Mouse (Mus musculus): ENCODE results near the gene Ocel1.
"Not testable (repeated sequence)": the region's sequence is repeated elsewhere in the genome, so short reads cannot be mapped to it uniquely, and the experiment has no call there.

Gene Ocel1

GRCm38 (mm10) chr8:71371236-71371848 is at the start of gene Ocel1:
TSS of gene Ocel1 (plus strand) at chr8:71371298.
- peak; percentile 96 for DNase-seq (ENCODE audit: low read depth, low spot score)

DNA sequence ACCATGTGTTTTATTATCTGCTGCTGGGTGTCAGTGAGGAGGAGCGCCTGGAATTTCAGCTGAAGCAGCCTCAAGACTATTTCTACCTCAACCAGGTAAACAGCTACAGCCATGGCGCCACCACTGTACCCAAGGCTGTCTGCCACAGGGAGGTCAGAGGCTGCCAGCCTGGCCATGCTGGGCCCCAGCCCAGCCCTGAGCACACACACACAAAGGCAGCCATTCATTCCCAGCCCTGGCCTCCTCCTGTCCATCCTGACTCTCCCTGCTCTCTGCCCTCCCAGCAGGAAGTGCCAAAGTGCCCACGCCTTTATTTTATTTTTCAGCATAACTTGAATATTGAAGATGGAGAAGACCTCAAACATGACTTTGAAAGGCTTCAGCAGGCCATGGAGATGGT is 48.2 kb upstream of the Ocel1 start:
- no peak for DNase-seq (ENCODE audit: low read depth, low spot score)

DNA sequence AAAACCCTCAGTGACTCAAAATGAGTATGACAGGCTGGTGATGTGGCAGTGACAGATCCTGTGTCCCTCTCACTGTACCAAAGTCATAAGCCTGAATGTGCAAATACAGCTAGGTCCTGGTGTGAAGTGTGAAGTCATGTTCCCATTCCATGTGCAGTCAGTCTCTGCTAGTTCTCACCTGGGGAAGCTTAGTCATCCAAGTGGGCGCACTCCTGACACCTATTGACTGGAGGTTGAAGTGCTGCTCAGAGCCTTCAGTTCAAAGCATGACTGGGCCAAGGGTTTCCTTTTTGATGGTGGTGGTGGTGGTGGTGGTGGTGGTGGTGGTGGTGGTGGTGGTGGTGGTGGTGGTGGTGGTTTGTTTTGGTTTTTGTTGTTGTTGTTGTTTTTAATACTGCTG is 46.2 kb upstream of the Ocel1 start:
- DNase-seq (ENCODE audit: low read depth, low spot score): no peak

GRCm38 (mm10) chr8:71337834-71338233 is 33.3 kb upstream of the Ocel1 start:
- not testable (repeated sequence) for DNase-seq (ENCODE audit: low read depth, low spot score)

GRCm38 (mm10) chr8:71340625-71341024 is 30.5 kb upstream of the Ocel1 start:
- no peak for DNase-seq (ENCODE audit: low read depth, low spot score)

- no peak for DNase-seq (ENCODE audit: low read depth, low spot score)
Measured at GRCm38 (mm10) chr8:71346581-71346980, 24.5 kb upstream of the Ocel1 start.

DNA sequence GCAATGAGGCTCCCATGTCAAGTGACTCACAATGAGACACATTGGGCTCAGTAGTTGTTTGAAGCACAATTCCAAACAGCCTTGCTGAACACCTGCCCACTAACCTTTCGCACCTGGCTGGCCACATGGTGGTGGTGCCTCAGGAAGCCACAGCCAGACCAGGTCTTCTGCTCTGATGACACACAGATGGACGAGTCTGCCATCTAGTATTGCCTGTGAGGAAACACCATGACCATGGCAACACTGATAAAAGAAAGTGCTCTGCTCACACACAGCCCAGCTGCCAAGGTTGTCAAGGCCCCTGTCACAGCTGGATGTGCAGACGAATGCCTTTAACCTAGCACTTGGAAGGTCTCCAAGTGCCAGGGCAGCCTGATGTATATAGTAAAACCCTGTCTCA is 20.0 kb upstream of the Ocel1 start:
- no peak for DNase-seq (ENCODE audit: low read depth, low spot score)

DNA sequence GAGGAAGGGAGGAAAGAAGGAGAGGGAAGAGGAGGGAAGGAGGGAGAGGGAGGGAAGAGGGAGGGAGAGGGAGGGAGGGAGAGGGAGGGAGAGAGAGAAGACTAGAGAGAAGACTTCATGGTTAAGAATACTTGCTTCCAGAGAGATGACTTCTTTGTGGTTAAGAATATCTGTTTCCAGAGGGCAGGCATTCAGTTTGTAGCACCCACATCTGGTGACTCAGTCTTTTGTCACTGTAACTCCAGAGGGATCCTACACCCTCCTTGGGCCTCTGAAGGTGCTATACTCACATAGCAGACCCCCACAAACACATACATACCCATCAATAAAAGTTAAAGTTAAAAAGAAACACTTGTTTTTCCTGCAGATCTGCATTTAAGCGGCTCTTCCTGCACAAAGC is 19.6 kb upstream of the Ocel1 start:
- DNase-seq (ENCODE audit: low read depth, low spot score): no peak

DNA sequence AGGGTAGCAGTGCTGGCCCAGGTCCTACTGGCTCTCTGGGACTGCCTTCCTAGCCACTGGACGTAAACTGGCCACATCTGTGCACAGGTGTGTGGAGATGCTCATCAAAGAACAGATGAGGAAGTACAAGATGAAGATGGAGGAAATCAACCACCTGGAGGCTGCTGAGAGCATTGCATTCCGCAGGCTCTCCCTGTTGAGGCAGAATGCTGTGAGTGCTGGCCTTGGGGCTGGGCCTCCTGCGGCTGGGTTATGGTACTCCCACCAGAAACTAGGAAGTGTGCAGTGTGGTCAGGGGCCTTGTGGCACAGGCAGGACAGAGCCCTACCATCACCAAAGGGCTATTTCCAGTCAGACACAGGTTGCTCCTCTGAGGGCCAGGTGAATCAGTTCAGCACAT is 13.1 kb upstream of the Ocel1 start:
- no peak for DNase-seq (ENCODE audit: low read depth, low spot score)

GRCm38 (mm10) chr8:71366771-71367528 is 4.1 kb upstream of the Ocel1 start, which contains the start of gene Use1:
TSS of gene Use1 (plus strand) at chr8:71366848.
- DNase-seq (ENCODE audit: low read depth, low spot score): peak; percentile 94

GRCm38 (mm10) chr8:71367529-71368176 is 3.4 kb upstream of the Ocel1 start:
- DNase-seq (ENCODE audit: low read depth, low spot score): no peak

DNA sequence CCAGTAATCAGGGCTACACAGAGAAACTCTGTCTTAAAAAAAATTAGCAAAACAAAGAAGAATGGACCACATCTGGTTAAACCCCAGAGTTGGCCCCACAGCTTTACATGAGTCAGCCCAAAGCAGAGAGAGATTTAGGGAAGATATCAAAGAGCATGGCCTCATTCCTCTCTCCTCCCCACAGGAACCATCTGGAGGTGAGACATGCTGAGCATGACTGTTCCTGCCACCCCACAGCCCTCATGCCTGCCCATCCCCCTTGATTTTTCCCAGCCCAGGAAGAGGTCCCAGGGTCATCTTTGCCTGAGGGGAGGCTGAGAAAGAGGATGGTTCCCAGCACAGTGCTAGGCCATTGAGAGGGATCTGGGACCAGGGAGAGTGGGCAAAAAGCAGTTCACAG is 2.7 kb upstream of the Ocel1 start:
- no peak for DNase-seq (ENCODE audit: low read depth, low spot score)

DNA sequence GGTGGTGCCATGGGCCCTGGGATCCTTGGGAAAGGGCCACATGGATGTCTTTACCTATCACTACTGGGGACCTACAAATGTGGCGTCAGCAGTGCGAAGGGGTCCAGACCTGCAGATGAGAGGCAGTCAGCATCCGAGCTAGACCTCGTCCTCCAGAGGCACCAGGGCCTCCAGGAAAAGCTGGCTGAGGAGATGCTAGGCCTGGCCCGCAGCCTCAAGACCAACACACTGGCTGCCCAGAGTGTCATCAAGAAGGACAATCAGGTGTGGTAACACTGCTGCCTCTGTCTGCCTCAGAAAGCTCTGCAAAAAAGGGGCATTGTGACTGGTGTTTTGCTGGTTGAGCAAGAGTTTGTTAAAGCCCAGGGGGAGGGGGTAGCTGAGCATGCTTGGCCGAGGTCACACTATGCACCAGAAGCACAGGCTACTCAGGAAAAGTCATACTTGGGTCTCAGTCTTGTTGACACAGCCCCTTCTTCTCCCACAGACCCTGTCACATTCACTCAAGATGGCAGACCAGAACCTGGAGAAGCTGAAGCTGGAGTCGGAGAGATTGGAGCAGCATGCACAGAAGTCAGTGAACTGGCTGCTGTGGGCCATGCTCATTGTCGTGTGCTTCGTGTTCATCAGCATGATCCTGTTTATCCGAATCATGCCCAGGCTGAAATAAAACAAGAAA is 1.9 kb upstream of the Ocel1 start:
- no peak for DNase-seq (ENCODE audit: low read depth, low spot score)

GRCm38 (mm10) chr8:71370711-71371235 is 325 bp upstream of the Ocel1 start:
- no peak for DNase-seq (ENCODE audit: low read depth, low spot score)

GRCm38 (mm10) chr8:71372427-71372826 is 1.3 kb downstream of the Ocel1 start:
- DNase-seq (ENCODE audit: low read depth, low spot score): no peak

DNA sequence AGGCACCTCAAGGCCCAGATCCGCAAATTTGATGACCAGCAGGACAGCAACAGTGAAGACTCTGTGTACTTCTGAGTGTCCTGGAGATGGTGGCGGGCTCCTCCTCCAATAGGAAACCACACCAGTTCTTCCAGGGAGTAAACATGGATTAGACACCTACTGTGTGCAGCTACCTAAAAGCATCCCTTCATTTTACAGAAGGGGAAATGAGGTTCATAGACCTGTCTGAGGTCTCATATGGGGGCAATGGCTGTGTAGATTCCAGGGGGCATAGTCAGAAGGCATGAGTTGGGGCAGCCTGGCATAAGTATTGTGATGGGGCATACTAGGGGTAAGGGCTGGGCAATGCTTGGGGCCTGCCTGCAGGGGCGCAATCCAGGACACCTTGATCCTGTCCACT is 1.9 kb downstream of the Ocel1 start:
- no peak for DNase-seq (ENCODE audit: low read depth, low spot score)

DNA sequence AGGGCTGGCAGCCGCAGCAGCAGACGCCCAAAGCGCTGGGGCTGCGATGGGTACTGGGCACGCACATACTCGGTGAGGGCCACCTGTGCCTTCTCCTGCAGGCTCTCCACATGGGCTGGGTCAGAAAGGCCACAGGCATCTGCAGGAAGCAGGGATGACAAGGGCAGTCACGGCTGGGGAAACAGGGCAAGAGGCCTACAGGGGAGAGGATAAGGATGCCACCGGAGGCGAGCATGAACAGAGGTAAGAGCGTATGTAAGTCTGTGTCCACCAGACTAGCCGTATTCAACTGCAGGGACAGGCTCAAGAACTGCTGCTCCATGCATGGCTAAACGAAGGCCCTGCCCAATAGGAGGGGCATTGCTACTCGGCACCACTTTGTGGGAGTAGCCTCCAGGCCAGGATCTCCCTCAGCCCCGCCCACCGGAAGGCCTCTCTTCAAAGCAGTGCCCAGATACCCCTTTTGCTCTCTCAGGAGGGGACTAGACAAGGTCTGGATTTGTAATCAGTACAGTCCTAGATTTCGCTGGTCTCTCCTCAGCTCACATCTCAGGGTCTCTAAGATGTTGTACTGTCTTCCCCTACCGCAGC is 3.6 kb downstream of the Ocel1 start:
- no peak for DNase-seq (ENCODE audit: low read depth, low spot score)

- DNase-seq (ENCODE audit: low read depth, low spot score): no peak
Measured at GRCm38 (mm10) chr8:71375581-71376422, 4.7 kb downstream of the Ocel1 start.

- DNase-seq (ENCODE audit: low read depth, low spot score): no peak
Measured at GRCm38 (mm10) chr8:71376423-71377030, 5.4 kb downstream of the Ocel1 start.

- DNase-seq (ENCODE audit: low read depth, low spot score): no peak
Measured at GRCm38 (mm10) chr8:71379008-71379407, 7.9 kb downstream of the Ocel1 start.

Data from telencephalon, adult 2 months (tissue).